Mouse (Mus musculus): Measurements from ENCODE around the gene Otud4. TPM values are rescaled to one million over a fixed set of nuclear protein-coding genes. Genes with fewer than 3 reads are reported as not detected.
"Not testable (repeated sequence)": the region's sequence is repeated elsewhere in the genome, so short reads cannot be mapped to it uniquely, and the experiment has no call there.

Otud4 gene
- 10 to 100 TPM; 35.4 to 44.1 TPM for total RNA-seq (2021)
- long read RNA-seq, experiment 1, full-length matches to known transcripts = 5 of 14 reads
- long read RNA-seq, experiment 1, partial matches to known transcripts = 1 of 14 reads
- long read RNA-seq, experiment 1, other reads (novel, unspliced or antisense) = 8 of 14 reads
- long read RNA-seq, experiment 2, full-length matches to known transcripts = 9 of 15 reads
- long read RNA-seq, experiment 2, partial matches to known transcripts = 1 of 15 reads
- long read RNA-seq, experiment 2, other reads (novel, unspliced or antisense) = 5 of 15 reads

DNA sequence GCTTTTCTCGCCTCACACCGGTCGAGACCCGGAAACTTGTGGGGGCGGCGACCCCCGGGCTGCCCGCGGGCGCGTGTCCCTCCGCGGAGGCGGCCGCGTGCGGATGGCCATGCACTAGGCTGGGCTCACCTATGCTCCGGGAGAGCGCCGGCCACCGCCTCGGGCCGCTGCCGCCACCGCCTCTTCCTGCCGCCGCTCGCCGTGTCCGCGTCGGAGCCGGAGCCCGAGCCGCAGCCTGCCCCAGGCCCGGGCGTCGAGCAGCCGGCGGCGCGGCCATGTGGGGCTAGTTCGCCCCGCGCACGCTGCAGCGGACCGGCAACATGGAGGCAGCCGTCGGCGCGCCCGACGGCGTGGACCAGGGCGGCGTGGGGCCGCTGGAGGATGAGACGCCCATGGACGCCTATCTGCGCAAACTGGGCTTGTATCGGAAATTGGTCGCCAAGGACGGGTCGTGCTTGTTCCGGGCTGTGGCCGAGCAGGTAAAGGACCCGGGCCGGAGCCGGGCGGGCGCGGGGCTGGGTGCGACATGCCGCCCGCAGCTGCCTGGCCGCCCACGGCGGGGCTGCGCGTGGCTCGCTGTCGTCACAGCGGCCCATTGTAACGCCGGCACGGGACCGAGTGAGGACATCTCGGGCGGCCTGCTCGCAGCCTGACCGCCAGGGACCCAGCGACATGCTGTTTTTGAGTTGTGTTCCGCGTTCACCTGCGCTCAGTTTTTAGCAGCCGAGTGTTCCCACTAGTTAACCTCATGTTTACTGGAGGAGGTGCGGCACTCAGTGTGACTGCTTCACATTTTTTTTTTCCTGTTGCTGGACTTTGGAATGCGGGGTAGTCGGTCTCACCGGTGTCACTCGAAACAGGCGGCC, at the start of gene Otud4:
TSS of gene Otud4 (plus strand) at position 33 of the 866 bp plus-strand sequence.
- H3K4me3 ChIP-seq = peak within 1 kb of the TSS; percentile 89
- peak; percentile 53 for TF ChIP-seq CTCF (conservative IDR thresholded peaks at IDR 0.05)
- peak within 1 kb of the TSS; percentile 95 for H3K27ac ChIP-seq
- DNase-seq (ENCODE audit: low spot score in 2 of 2) = peak; percentile 29 to 47

DNA sequence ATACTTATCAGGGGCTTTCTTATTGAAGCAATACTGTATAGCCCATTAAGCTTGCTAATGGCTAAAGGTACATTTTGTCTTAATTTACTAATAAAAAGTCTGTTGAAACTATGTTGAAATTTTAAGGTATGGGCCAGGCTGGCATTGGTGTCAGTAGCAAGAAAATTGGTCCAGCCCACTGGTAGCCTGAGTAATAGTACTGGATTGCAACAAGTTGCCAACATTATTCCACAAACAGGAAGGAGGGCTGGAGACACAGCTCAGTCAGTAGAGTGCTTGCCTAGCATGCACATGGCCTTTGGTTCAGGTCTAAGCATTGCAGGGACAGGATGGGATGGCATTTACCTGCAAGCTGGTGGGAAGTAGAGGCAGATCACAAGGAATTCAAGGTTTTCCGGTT, 38.5 kb upstream of the Otud4 start:
- Histone ChIP-seq H3K4me3 (no peak overlapping the region), H3K27ac (no peak overlapping the region)
- no peak for DNase-seq (ENCODE audit: low spot score in 2 of 2)
- TF ChIP-seq CTCF (conservative IDR thresholded peaks at IDR 0.05) = no peak

DNA sequence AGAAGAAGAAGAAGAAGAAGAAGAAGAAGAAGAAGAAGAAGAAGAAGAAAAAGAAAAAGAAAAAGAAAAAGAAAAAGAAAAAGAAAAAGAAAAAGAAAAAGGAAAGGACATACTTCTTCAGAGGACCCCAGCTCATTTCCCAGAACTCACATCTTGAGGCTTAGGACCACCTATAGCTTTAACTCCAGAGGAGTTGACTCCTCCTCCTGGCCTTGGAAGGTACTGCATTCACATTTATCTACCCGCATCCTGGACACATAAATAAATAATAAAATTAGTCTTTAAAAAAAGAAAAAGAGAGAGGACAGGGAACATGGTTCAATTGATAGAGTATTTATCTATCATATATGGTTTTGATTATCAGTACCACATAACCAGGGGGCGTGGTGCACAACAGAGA, 36.2 kb upstream of the Otud4 start:
- peak; percentile 58 for TF ChIP-seq CTCF (conservative IDR thresholded peaks at IDR 0.05)
- DNase-seq (ENCODE audit: low spot score in 2 of 2); H3K4me3 ChIP-seq; H3K27ac ChIP-seq: not testable (repeated sequence)

DNA sequence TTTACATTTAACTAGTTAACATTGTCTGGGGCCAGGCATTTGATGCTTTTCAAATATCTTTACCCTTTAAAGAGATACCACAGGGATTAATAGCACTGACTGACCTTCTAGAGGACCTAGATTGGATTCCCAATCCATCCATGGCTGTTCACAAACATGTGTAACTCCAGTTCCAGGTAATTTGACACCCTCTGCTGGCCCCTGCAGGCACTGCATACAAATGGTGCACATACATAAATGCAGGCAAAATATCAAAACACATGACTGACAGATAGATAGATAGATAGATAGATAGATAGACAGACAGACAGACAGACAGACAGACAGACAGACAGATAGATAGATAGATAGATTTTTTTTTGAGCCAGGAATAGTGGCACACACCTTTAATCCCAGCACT, 33.2 kb upstream of the Otud4 start:
- TF ChIP-seq CTCF (conservative IDR thresholded peaks at IDR 0.05) = peak; percentile 43
- Histone ChIP-seq H3K4me3 (no peak overlapping the region), H3K27ac (no peak overlapping the region)
- no peak for DNase-seq (ENCODE audit: low spot score in 2 of 2)

DNA sequence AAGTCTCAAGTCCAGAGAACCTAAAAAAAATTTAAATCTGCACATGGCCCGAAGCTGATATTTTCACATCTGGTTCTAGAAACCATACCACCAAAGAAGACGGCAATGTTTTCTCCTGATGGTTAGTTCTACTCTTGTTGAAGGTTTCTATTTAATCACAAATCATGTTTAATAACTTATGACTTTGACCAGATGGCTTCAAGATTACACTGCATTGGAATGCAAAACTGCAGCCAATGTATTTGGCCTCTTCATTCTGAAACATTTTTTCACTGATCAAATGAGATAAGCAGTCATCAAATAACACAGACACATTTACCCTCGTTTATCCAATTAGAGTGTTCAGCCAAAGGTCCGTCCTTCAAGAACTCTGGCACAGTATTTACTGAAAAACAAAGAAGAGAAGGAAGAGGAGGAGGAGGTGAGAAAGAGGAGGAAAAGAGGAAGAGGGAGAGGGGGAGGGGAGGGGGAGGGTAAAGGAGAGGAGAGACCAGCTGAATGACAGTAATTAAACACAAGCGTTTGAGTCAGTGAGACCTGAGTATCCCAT, 32.6 kb upstream of the Otud4 start:
- TF ChIP-seq CTCF (conservative IDR thresholded peaks at IDR 0.05) = no peak

DNA sequence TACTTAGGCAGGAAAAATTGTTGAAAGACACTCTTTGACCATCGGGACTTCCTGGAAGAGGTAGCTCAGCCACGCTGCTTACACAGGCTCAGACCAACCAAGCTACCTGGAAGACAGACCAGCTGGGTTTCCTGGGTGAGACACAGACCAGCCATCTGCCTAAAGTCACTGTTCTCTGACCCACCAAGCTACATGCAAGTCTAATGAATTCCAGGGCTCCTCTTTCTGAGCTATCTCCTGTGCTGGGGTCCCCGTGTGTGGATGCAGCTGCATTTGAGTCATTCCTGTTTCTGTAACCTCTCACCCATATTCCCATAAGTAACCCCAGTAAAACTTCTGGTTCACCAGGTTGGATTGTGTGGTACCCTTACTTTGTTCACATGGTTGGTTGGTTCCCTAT, 30.7 kb upstream of the Otud4 start:
- no peak overlapping the region for H3K4me3 ChIP-seq
- H3K27ac ChIP-seq = no peak overlapping the region
- DNase-seq (ENCODE audit: low spot score in 2 of 2) = no peak
- TF ChIP-seq CTCF (conservative IDR thresholded peaks at IDR 0.05) = no peak

More for the DNA sequence above, 32.6 kb upstream of the Otud4 start:
- Histone ChIP-seq H3K4me3 (no peak overlapping the region), H3K27ac (no peak overlapping the region)
- DNase-seq (ENCODE audit: low spot score in 2 of 2) = no peak

DNA sequence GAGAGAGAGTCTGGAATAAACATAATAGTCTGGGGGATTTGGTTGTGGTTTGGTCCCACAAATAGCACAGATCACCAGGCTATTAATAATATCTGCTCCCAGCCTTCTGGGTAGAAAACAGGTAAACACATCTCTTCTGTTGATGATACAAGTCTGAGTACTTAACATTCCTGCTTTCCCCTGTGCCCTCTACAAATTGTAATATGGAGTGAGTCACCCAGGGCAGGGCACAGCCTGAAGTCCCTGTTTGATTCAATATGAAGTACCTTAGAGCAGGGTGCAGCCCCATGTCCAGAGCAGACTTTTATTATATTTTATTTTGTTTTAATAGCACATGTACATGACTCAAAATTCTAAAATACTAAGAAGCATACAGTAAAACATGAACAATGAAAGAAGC, 29.1 kb upstream of the Otud4 start:
- no peak overlapping the region for H3K27ac ChIP-seq

DNA sequence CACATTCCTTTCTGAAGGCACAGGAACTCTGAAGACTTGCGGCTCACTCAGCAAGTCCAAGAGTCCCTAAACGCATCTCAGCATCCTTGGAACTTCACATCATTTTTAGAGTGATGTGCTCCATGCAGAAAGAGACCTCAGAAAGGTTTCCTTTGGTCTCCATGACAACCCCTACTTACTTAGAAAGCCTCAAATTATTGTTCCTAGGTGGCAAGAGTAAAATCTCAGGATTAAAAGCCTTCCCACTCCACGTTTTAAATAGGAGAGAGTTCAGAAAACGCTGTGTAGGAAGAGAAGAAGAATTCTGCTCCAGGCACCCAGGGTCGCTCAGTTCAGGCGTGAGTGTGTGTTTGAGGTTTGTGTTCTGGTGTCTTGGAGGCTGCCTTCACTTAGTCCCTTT, 27.1 kb upstream of the Otud4 start:
- Histone ChIP-seq H3K4me3 (no peak overlapping the region), H3K27ac (no peak overlapping the region)
- TF ChIP-seq CTCF (conservative IDR thresholded peaks at IDR 0.05) = no peak
- DNase-seq (ENCODE audit: low spot score in 2 of 2) = no peak

More for the DNA sequence above, 29.1 kb upstream of the Otud4 start:
- TF ChIP-seq CTCF (conservative IDR thresholded peaks at IDR 0.05) = no peak
- H3K4me3 ChIP-seq = no peak overlapping the region
- DNase-seq (ENCODE audit: low spot score in 2 of 2) = no peak

DNA sequence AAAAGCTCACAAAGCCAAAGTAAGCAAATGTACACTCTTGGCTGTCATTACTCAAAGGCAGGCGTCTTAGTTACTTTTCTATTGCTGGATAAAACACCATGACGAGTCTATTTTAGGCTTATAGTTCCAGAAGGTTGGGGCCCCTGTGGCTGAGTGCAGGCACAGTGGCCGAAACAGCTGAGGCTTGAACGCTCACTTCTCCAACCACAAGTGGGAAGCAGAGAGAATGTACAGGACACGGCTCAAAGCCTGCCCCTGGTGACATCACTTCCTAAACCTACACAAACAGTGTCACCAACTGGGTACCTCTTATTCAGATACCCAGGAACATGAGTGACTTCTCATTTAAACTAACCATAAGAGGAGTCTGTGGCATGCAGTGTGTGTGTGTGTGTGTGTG, 26.5 kb upstream of the Otud4 start:
- H3K27ac ChIP-seq = no peak overlapping the region
- no peak for TF ChIP-seq CTCF (conservative IDR thresholded peaks at IDR 0.05)
- H3K4me3 ChIP-seq = no peak overlapping the region
- no peak for DNase-seq (ENCODE audit: low spot score in 2 of 2)

DNA sequence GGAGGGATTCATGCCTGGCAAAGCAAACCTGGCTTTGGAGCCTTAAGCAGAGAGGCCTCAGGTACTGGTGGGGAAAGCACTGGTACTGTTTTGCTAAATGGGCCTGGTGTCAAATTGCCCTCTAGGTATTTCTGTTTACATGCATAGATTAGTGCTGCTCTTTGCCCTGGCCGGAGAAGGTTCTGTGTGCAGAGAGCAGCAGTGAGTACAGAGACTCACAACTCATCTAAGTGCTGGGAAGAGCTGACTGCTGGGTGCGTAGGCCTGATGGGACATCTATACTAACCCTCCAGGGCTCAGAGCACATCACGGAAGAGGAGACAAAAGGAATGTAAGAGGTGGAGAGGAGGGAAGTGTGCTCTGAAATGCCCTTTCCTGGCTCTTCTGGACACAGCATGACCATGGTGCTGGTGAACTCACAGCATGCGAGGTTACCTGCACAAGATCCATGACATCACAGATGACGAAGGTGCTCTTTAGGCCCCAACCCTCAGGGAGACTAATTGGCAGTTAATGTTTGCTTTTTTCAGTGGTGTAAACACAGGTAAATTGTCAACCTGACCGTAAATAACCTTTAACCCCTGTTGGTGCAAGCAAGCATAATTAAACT, 23.6 kb upstream of the Otud4 start:
- H3K4me3 ChIP-seq = no peak overlapping the region
- no peak overlapping the region for H3K27ac ChIP-seq
- TF ChIP-seq CTCF (conservative IDR thresholded peaks at IDR 0.05) = no peak
- no peak for DNase-seq (ENCODE audit: low spot score in 2 of 2)

DNA sequence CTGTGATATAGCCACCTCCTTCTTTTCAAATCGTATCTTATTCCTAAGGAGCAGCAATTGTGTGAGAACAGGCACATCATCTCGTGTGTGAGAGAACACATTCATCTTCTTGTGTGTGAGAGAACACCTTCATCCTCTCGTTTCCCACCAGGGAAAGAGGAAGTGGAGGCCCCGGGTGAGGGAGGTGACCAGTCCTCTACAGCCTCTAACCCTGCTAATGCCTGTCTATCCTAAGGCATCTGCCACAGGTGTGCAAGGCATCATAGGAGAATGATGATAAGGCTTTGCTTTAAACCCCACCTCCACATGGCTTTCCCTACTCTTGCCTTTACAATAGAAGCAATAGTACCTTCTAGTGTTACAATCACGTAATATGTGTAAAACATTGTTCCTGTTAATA, 20.5 kb upstream of the Otud4 start:
- no peak for TF ChIP-seq CTCF (conservative IDR thresholded peaks at IDR 0.05)
- DNase-seq (ENCODE audit: low spot score in 2 of 2) = no peak
- Histone ChIP-seq H3K27ac (no peak overlapping the region), H3K4me3 (no peak overlapping the region)

DNA sequence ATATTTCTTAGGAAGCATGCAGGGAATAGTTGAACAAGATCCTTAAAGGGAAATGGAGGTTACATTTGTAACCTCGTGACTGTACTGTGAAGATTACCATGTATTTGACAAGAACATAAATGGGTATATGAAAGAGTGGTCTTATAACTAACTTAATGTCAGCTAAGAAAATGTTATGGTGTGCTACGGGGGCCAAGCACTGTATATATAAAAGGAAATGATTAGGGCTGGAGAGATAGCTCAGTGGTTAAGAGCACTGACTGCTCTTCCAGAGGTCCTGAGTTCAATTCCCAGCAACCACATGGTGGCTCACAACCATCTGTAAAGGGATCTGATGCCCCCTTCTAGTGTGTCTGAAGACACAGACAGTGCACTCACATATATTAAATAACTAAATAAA, 20.1 kb upstream of the Otud4 start:
- no peak for DNase-seq (ENCODE audit: low spot score in 2 of 2)
- H3K27ac ChIP-seq = no peak overlapping the region
- no peak overlapping the region for H3K4me3 ChIP-seq
- no peak for TF ChIP-seq CTCF (conservative IDR thresholded peaks at IDR 0.05)

DNA sequence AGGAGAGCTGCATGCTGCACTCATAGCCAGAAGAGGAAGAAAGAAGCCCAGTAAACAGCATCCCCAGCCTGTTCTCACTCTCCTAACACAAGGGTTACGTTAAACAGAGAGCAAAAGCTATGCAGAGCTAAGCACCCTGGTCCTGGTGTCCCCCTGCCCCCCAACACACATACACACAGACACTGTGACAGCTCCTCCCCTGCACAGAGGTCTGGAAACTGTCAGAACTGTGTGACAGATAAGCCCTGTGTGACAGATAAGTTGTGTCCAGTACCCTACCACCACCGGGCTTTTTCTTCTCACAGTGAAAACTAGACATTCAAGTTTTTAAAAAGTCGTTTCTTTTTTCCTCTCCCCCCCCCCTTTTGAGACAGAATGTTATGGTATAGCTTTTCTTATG, 19.4 kb upstream of the Otud4 start:
- Histone ChIP-seq H3K27ac (no peak overlapping the region), H3K4me3 (no peak overlapping the region)
- no peak for DNase-seq (ENCODE audit: low spot score in 2 of 2)
- no peak for TF ChIP-seq CTCF (conservative IDR thresholded peaks at IDR 0.05)
